Mouse (Mus musculus) erythroblast, embryonic 14.5 days (primary cell): Measurements from ENCODE around the gene Dmxl2. TPM values are rescaled to one million over a fixed set of nuclear protein-coding genes. Genes with fewer than 3 reads are reported as not detected.

Experiments used
- H3K27me3 ChIP-seq: 2 replicates; pipeline ENCODE4 v1.6.1; 2012; ENCODE audit warnings: inconsistent platforms; ENCODE audit not compliant: control insufficient read depth
- H3K36me3 ChIP-seq: 2 replicates; pipeline ENCODE4 v1.6.1; 2012; ENCODE audit warnings: mild to moderate bottlenecking, inconsistent platforms; ENCODE audit not compliant: control insufficient read depth
- H3K4me1 ChIP-seq: 2 replicates; pipeline ENCODE4 v1.6.1; 2012; ENCODE audit warnings: inconsistent platforms; ENCODE audit not compliant: control insufficient read depth
- H3K4me3 ChIP-seq: replicated peaks from 2 replicates; pipeline ENCODE3; 2012; ENCODE audit warnings: moderate library complexity, mild to moderate bottlenecking, inconsistent platforms
- H3K9me3 ChIP-seq: 2 replicates; pipeline ENCODE4 v1.6.1; 2012; ENCODE audit warnings: low read length, inconsistent platforms, mixed read lengths; ENCODE audit not compliant: control insufficient read depth
- GATA1 ChIP-seq: IDR thresholded peaks from 2 replicates; pipeline ENCODE4 v1.6.1; 2012; ENCODE audit warnings: low read length, inconsistent platforms, mixed read lengths
- TAL1 ChIP-seq: IDR thresholded peaks from 3 replicates; pipeline ENCODE4 v1.6.1; 2012; ENCODE audit warnings: low read length, inconsistent platforms, mixed read lengths
- polyA plus RNA-seq: library from polyadenylated mRNA; stranded (reverse); fragments of >175 nt; gene quantifications from 2 replicates; pipeline ENCODE4 v1.2.3, GENCODE M21; 2012

Dmxl2 gene
- 0.02 TPM in 1 of 2 replicates, not detected in the other for polyA plus RNA-seq

DNA sequence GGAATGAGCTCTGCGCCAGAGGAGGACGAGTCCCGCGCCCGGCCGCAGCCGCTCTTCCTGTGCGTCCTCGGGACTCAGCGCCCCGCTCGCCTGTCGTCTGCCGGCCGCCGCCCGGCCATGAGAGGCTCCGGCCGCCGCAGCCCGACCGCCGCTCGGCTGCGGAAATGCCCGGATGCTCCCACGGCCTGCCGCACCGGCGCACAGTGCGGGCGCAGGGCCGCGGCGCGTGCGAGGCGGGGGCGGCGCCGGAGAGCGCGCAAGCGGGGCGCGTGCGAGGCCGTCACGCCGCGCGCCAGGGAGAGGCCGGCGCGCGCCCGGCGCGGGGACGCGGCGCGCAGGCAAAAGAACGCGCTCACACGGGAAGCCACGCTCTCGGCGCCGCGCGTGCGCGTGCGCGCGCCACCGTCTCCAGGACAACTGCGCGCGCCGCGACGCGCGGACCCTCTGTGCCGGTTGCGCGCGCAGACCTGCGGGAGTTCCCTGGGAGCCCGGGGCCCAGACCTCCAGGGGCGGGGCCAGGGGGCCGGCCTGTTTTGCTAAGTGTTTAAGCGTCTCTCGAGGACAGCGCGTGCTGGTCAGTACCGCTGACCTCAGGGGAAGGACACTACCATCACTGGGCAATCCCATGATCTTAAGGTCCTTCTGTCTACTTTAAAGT lies at the start of gene Dmxl2:
Gene Dmxl2 (minus strand): TSS at position 174 of the 658 bp plus-strand sequence.
- H3K36me3 ChIP-seq = no peaks in the 10 kb centered on the region
- H3K9me3 ChIP-seq = no peaks in the 10 kb centered on the region
- H3K4me3 ChIP-seq = peak within 1 kb of the TSS; percentile 65
- peaks cover 9% of the 10 kb centered on the region for H3K4me1 ChIP-seq
- TF ChIP-seq GATA1 (no peak), TAL1 (no peak)
- H3K27me3 ChIP-seq = peaks cover 60% of the 10 kb centered on the region

DNA sequence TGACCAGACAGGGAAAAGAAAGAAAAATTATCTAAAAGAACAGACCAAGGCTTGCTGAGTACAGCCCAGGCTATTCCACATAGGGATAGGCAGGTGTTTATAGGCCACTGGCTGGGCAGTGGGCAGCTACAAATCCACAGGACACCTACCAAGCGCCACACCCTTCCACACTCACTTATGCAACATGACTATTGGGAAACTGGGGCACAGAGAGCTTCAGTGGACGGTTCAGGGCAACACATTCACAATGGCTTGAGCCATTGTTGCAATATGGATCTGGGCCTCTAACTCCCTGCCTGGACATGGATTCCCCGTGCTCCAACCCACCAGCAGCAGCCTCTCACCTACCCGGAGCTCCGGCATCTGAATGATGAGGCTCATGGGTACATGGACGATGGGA lies 48.0 kb upstream of the Dmxl2 start:
- H3K27me3 ChIP-seq = no peaks in the 10 kb centered on the region
- no peak overlapping the region for H3K4me3 ChIP-seq
- H3K36me3 ChIP-seq = no peaks in the 10 kb centered on the region
- TF ChIP-seq TAL1 = no peak
- no peak for TF ChIP-seq GATA1
- H3K9me3 ChIP-seq = no peaks in the 10 kb centered on the region
- H3K4me1 ChIP-seq = peaks cover 3% of the 10 kb centered on the region; the same call in 1 of the 2 replicates

DNA sequence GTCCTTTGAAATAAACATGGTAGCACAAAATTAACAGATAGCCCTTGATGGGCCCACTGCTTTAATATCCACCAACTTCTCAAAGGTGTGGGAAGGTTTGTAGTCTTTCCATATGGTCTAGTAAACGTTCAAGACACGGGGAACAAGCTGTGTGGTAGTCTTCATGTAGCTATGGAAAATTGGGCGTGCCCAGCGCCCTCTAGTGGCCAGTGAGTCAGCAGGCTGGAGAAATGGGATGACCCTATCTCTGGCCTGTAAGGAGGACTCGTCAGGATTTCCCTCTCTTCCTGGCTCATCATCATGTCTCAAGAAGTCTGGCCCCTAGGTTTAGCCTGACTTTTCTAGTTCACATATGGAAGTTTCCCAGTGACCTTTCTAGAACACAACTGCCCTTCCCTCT lies 46.1 kb upstream of the Dmxl2 start:
- no peak for TF ChIP-seq TAL1
- no peak for TF ChIP-seq GATA1
- no peaks in the 10 kb centered on the region for H3K27me3 ChIP-seq

DNA sequence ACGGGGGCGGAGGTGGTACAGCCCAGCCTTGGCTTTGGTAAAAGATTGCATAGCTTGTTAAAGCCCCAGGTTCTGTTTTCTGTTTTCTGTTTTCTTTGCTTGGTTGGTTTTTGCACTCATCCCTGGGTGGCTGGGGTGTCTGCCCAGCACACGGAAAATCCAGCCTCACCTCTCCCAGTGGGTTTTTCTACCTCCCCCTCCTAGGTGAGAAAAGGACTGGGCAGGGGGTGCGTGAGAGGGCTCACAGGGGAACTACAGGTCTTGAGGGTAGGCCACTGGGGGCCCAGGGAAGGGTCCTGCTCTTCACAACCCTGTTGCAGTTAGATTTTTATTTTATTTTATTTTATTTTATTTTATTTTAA lies 43.5 kb upstream of the Dmxl2 start:
- Histone ChIP-seq H3K27me3 (no peaks in the 10 kb centered on the region), H3K4me1 (no peaks in the 10 kb centered on the region), H3K4me3 (no peak overlapping the region), H3K36me3 (no peaks in the 10 kb centered on the region), H3K9me3 (no peaks in the 10 kb centered on the region)
- TF ChIP-seq GATA1 = no peak
- TF ChIP-seq TAL1 = no peak

More for the DNA sequence above, 46.1 kb upstream of the Dmxl2 start:
- H3K4me3 ChIP-seq = no peak overlapping the region
- H3K36me3 ChIP-seq = no peaks in the 10 kb centered on the region
- no peaks in the 10 kb centered on the region for H3K9me3 ChIP-seq
- peaks cover 1% of the 10 kb centered on the region; the same call in 1 of the 2 replicates for H3K4me1 ChIP-seq

DNA sequence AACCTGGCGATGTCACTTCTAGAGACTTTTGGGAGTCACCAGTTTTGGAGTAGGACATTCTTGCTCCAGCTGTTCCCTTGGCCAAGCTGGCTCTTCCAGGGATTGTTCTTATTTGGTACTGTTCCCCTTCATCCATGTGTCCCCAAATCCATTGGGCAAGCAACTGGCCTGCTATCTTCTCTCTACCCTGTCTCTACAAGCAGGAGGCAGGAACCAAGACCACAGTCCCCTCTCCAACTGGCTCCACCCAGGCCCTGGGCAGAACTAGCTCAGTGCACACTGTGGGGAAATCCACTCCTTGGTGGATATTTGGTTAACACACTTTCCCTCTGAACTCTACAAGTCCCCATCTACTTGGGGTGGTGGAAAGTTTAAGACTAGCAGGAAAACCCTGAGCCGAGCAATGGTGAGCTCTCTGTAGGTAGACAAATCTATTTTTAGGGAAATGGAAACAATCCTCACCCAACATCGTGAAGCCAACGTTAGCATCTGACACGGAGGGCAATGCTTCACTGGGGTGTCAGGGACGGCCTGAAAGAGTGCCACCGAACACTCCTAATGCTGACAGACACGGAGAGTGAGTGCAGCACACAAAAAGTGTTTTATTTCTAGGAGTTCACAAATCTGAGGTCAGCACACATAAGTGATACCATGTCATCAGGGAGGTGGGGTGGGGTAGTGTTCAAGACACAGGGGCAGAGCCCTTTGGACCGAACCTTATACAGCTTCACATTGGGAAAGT lies 43.0 kb upstream of the Dmxl2 start:
- H3K4me3 ChIP-seq = no peak overlapping the region
- no peaks in the 10 kb centered on the region for H3K36me3 ChIP-seq
- TF ChIP-seq TAL1 = no peak
- no peak for TF ChIP-seq GATA1
- H3K4me1 ChIP-seq = no peaks in the 10 kb centered on the region
- H3K27me3 ChIP-seq = no peaks in the 10 kb centered on the region
- no peaks in the 10 kb centered on the region for H3K9me3 ChIP-seq

DNA sequence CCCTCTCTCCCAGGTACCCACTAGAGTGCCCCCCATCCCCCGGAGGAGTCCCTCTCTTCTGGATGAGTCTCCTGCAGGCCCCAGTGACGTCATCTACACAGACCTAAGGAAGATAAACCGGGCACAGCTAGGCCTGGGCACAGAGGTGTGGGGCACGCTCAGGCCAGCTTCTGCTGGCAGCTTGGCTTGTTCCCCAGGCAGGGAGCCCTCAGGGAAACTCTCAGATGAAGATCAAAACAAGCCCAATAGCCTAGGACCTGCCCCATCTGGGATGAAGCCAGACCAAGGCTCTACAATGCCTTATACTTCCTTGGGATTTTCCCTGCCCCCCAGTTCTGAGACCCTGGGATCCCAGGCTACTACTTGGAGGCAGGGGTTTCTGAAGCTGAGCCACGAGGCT lies 39.4 kb upstream of the Dmxl2 start:
- H3K36me3 ChIP-seq = no peaks in the 10 kb centered on the region
- no peak overlapping the region for H3K4me3 ChIP-seq
- no peak for TF ChIP-seq TAL1
- no peak for TF ChIP-seq GATA1
- H3K4me1 ChIP-seq = no peaks in the 10 kb centered on the region
- no peaks in the 10 kb centered on the region for H3K9me3 ChIP-seq
- no peaks in the 10 kb centered on the region for H3K27me3 ChIP-seq

DNA sequence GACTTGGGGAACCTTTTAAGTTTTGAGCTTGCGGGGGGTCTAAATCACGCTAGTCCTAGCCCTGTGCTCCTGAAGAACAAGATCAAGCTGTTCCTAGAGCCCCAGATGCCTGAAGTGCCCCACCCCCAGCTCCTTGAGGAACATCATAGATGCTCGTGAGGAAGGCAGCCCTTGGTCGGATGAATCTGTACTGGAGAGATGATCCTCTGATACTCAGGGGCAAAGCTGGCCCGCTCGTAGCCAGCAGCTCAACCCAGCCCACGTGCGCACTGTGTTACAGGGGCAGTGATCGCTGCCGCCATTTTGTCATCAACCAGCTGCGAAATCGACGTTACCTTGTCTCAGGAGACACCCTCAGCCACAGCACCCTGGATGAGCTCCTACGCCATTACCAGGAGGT lies 37.3 kb upstream of the Dmxl2 start, which contains the start of gene Sh2d7:
Gene Sh2d7 (plus strand): TSS at position 301 of the 400 bp plus-strand sequence.
- no peak for TF ChIP-seq TAL1
- TF ChIP-seq GATA1 = no peak
- no peaks in the 10 kb centered on the region for H3K36me3 ChIP-seq
- no peak within 1 kb of the TSS for H3K4me3 ChIP-seq
- H3K4me1 ChIP-seq = no peaks in the 10 kb centered on the region
- H3K9me3 ChIP-seq = no peaks in the 10 kb centered on the region
- H3K27me3 ChIP-seq = no peaks in the 10 kb centered on the region

DNA sequence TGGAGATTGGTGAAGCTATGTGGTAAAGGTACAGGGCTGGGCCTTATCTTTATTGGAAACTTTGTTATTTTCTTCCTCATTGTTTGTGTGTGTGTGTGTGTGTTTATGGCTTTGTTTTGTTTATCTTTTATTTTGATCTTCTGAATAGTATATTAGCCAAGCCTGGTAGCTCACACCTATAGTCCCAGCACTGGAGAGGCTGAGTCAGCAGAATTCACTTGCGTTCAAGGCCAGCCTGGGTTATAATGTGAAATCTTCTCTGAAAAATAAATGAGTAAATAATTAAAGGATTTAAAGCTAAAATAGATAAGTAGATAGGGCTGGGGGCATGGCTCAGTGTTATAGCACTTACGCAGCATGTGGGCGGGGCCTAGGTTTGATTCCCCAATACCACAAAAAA lies 36.8 kb upstream of the Dmxl2 start:
- no peaks in the 10 kb centered on the region for H3K9me3 ChIP-seq
- TF ChIP-seq GATA1 (no peak), TAL1 (no peak)
- no peak overlapping the region for H3K4me3 ChIP-seq
- H3K4me1 ChIP-seq = no peaks in the 10 kb centered on the region
- H3K27me3 ChIP-seq = no peaks in the 10 kb centered on the region
- no peaks in the 10 kb centered on the region for H3K36me3 ChIP-seq

DNA sequence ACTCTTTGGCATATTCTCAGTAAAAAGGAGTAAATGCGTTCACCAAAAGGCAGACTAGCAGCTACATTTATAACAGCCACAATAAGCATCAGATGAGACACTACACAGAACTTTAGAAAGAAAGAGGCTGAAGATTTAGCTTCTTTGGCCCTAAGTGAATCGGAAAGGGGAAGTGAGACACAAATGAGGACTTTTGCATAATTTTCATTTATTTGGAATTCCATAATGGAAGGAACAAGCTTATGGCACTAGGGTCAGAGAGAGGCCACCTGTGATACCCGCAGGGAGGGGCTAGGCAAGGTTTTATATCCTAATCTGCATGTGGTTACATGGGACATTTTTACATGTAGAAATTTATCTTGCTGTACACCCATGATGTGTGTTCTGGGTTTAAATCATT lies 36.1 kb upstream of the Dmxl2 start:
- H3K4me1 ChIP-seq = no peaks in the 10 kb centered on the region
- no peaks in the 10 kb centered on the region for H3K9me3 ChIP-seq
- H3K27me3 ChIP-seq = no peaks in the 10 kb centered on the region
- TF ChIP-seq TAL1 = no peak
- no peak for TF ChIP-seq GATA1
- H3K36me3 ChIP-seq = no peaks in the 10 kb centered on the region
- no peak overlapping the region for H3K4me3 ChIP-seq

DNA sequence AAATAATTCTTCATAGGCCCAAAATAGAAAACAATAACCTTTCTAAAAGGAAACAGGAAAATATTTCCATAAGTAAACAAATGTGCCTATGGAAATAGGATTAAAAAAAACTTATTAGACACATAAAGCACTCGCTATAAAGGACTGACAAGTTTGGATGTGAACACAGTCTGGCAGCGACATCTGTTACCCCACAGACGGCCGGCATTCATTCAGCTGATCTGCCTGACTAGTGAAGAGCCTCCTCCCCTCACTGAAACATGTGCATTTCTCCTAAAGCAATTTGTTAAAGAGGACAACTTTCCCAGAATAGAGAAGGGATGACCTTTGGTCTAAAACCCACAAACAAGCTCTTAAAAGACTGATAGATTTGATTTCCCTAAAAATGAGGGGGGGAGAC lies 35.6 kb upstream of the Dmxl2 start:
- Histone ChIP-seq H3K9me3 (no peaks in the 10 kb centered on the region), H3K36me3 (no peaks in the 10 kb centered on the region), H3K4me3 (no peak overlapping the region), H3K27me3 (no peaks in the 10 kb centered on the region), H3K4me1 (no peaks in the 10 kb centered on the region)
- TF ChIP-seq TAL1 = no peak
- no peak for TF ChIP-seq GATA1
